Mouse (Mus musculus): ENCODE measurements around the gene Paxx. TPM values are rescaled to one million over a fixed set of nuclear protein-coding genes. Genes with fewer than 3 reads are reported as not detected.

Paxx gene
- 7.2 and 7.7 TPM in 2 replicates for polyA plus RNA-seq (2015; fragmentation: Nextera tagmentation; extraction: Ambion mirVana)

DNA sequence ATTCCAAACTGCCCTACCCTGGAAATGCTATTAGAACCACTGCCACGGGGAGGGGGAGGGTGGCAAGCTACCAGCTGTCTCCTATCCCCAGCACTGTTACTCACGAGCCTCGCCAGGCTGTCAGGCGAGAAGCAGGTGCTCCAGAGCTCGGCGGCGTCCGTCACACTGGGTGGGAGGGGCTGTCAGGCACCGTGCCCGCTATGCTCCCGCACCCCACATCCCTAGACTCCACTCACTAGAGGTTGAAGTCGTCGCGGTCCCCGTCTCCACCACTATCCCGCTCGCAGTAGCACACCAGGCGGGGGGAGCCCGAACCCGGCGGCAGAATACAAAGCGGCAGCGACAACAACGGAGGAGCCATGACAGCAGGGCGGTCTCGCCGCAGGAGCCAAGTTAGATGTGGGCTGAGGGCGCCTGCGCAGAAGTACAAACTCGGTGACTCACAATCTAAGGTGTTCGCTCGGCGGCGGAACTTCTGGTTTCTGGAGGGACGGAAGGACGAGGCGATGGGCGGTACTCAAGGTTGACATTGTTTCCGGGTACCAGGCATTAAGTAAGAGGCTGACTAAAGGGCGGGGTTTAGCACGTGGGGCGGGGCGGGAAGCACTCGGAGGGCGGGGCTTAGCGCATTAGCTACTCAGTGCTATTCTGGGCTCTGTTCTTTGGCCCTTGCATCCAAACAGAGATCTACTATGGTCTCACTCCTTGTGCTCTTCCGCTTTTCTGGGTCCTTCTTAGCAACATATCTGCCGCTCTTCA, at the start of gene Paxx:
Gene Paxx (minus strand): TSS at position 544 of the 759 bp plus-strand sequence.
- peak within 1 kb of the TSS; percentile 89 for H3K27ac ChIP-seq
- H3K27me3 ChIP-seq, result no peaks in the 10 kb centered on the region
- peak within 1 kb of the TSS; percentile 78 for H3K4me3 ChIP-seq (replicated peaks)
- H3K36me3 ChIP-seq, result peaks cover 5% of the 10 kb centered on the region
- ATAC-seq (ENCODE audit: low read depth) (peak; percentile 88), DNase-seq (peak; percentile 88)
- H3K9ac ChIP-seq, result peak within 1 kb of the TSS; percentile 85
- H3K9me3 ChIP-seq (replicated peaks), result no peaks in the 10 kb centered on the region
- peaks cover 51% of the 10 kb centered on the region for H3K4me1 ChIP-seq (replicated peaks)
- WGBS (ENCODE audit: insufficient replicate concordance), result under 1% methylated on average over 48 of the region's 48 CpGs
- peak within 1 kb of the TSS; percentile 96 for H3K4me2 ChIP-seq

- 63% methylated on average over 3 of the region's 3 CpGs for WGBS (ENCODE audit: insufficient replicate concordance)
- Histone ChIP-seq H3K27me3 (no peaks in the 10 kb centered on the region), H3K36me3 (peaks cover 11% of the 10 kb centered on the region), H3K9ac (no peak overlapping the region), H3K4me1 (replicated peaks) (peaks cover 4% of the 10 kb centered on the region; the same call in 1 of the 2 replicates), H3K4me2 (no peak overlapping the region), H3K27ac (no peak overlapping the region), H3K4me3 (replicated peaks) (no peak overlapping the region), H3K9me3 (replicated peaks) (no peaks in the 10 kb centered on the region)
- no peak for ATAC-seq (ENCODE audit: low read depth)
- no peak for DNase-seq
These were observed 49.0 kb upstream of the Paxx start for GRCm38 (mm10) chr2:25509912-25510311.

DNA sequence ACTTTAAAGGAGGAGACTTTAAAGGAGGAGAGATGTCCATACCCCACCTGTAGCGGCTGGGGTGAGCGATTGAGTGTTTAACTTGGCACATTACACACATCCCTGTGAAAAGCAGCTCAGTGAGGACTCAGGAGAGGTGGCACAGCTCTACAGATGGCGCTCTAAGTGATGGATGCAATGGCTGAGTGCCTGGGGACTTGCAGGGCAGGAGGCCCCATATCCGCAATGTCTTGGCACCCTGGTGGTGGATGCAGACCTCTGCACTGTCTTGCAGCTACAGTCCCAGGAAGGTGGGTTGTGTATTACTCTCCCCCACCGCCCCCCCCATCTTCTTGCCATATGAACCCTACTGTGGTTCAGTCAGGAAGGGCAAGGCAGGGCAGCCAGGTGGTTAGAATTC, 46.1 kb upstream of the Paxx start:
- ATAC-seq (ENCODE audit: low read depth), result no peak
- Histone ChIP-seq H3K4me3 (replicated peaks) (no peak overlapping the region), H3K4me2 (no peak overlapping the region), H3K9me3 (replicated peaks) (no peaks in the 10 kb centered on the region), H3K27ac (no peak overlapping the region), H3K9ac (no peak overlapping the region), H3K4me1 (replicated peaks) (peaks cover 33% of the 10 kb centered on the region), H3K36me3 (peaks cover 34% of the 10 kb centered on the region), H3K27me3 (no peaks in the 10 kb centered on the region)
- no peak for DNase-seq
- WGBS (ENCODE audit: insufficient replicate concordance), result 48% methylated on average over 5 of the region's 5 CpGs

GRCm38 (mm10) chr2:25505860-25506259, 45.0 kb upstream of the Paxx start:
- no peak for DNase-seq

DNA sequence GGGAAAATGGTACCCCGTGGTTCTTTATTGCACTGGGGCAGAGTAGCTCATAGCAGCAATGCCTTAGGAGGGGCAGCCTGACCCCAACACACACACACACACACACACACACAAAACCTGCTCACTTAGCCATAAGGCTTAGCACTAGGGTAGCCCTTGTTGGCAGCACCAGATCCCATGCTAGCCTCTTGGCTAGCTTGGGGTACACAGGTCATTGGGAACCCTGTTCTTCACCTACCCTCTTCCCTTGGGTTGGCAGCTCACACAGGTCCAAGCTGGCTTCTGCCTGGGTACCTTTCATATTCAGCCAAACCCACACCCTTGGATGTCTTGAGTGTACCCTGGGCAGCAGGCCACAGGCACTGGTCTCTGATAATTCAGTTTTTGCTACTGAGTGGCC, 44.1 kb upstream of the Paxx start:
- WGBS (ENCODE audit: insufficient replicate concordance), result 64% methylated on average over 1 of the region's 1 CpGs
- H3K4me2 ChIP-seq, result no peak overlapping the region
- no peak overlapping the region for H3K9ac ChIP-seq
- ATAC-seq (ENCODE audit: low read depth) (no peak), DNase-seq (no peak)
- peaks cover 34% of the 10 kb centered on the region for H3K36me3 ChIP-seq
- no peak overlapping the region for H3K27ac ChIP-seq
- H3K9me3 ChIP-seq (replicated peaks), result no peaks in the 10 kb centered on the region
- H3K4me1 ChIP-seq (replicated peaks), result peaks cover 44% of the 10 kb centered on the region
- no peak overlapping the region for H3K4me3 ChIP-seq (replicated peaks)
- H3K27me3 ChIP-seq, result no peaks in the 10 kb centered on the region

More at GRCm38 (mm10) chr2:25505860-25506259, 45.0 kb upstream of the Paxx start:
- WGBS (ENCODE audit: insufficient replicate concordance), result 86% methylated on average over 4 of the region's 4 CpGs
- Histone ChIP-seq H3K9ac (no peak overlapping the region), H3K27ac (no peak overlapping the region), H3K4me2 (no peak overlapping the region), H3K9me3 (replicated peaks) (no peaks in the 10 kb centered on the region), H3K4me1 (replicated peaks) (peaks cover 41% of the 10 kb centered on the region), H3K36me3 (peaks cover 34% of the 10 kb centered on the region), H3K4me3 (replicated peaks) (no peak overlapping the region), H3K27me3 (no peaks in the 10 kb centered on the region)
- no peak for ATAC-seq (ENCODE audit: low read depth)

DNA sequence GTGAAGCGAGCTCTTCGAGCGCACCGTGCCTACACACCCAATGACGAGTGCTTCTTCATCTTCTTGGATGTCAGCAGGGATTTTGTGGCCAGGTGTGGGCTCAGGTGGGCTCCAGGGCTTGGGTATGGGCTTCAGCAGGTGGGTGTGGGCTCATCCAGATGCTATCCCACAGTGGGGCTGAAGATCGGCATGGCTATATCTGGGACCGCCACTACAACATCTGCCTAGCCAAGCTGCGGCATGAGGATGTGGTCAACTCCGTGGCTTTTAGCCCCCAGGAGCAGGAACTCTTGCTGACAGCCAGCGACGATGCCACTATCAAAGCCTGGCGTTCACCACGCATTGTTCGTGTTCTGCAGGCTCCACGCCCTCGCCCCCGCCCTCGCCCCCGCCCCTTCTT, 43.6 kb upstream of the Paxx start:
- WGBS (ENCODE audit: insufficient replicate concordance), result 57% methylated on average over 19 of the region's 19 CpGs
- H3K9me3 ChIP-seq (replicated peaks), result no peaks in the 10 kb centered on the region
- H3K4me2 ChIP-seq, result no peak overlapping the region
- H3K36me3 ChIP-seq, result peaks cover 34% of the 10 kb centered on the region
- no peak overlapping the region for H3K9ac ChIP-seq
- ATAC-seq (ENCODE audit: low read depth) (no peak), DNase-seq (no peak)
- H3K27ac ChIP-seq, result no peak overlapping the region
- no peaks in the 10 kb centered on the region for H3K27me3 ChIP-seq
- H3K4me1 ChIP-seq (replicated peaks), result peaks cover 49% of the 10 kb centered on the region
- no peak overlapping the region for H3K4me3 ChIP-seq (replicated peaks)

DNA sequence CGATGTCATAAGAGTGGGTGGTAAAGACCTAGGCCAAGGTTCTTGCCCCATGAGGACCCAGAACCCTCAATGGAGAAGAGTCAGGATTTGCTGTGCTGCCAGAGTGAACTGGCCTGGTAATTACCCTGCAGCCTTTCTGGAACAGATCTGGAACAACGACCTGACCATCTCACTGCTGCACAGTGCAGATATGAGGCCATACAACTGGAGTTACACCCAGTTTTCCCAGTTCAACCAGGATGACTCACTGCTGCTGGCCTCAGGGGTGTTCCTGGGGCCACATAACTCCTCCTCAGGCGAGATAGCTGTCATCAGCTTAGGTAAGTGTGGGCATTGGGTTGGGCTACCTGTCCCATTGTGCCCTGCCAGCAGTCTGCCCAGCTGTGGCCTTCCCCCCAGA, 41.8 kb upstream of the Paxx start:
- DNase-seq, result peak; percentile 68
- H3K4me2 ChIP-seq, result peak overlapping the region; percentile 84

DNA sequence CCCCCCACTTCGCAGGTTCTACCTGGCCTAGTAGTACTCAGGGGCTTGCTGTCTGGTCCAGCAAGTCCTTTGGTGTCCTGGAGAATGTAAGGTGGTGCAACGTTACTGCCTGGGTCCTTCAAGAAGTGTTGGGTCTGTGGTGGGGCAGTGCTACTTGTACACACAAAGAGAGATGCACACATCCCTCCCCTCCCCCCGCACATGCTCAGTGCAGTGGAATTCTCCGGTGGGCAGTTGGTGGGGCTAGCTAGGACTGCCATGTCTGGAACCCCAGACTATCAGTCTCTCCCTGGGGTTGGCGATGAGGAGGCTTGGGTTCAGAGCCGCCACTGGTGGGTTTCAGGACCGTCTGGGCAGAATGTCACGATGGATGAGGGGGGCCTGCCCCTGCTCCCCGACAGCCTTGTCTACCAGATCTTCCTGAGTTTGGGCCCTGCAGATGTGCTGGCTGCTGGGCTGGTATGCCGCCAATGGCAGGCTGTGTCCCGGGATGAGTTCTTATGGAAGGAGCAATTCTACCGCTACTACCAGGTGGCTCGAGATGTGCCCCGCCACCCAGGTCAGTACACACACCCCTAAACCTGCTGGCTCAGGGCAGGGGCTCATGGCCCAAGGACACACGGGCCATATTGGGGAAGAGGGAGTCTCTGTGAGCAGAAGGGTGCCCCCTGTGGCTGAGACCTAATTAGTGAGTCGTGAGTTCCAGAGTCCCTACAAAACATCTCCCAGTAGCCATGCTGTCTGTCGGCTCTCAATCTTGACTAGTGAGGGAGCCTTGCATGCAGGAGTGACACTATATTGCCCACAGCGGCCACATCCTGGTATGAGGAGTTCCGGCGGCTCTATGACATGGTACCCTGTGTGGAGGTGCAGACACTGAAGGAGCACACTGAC, 40.9 kb upstream of the Paxx start, which contains the start of gene C8g:
Gene C8g (minus strand): TSS at position 127 of the 894 bp plus-strand sequence.
- H3K4me2 ChIP-seq, result peak within 1 kb of the TSS; percentile 84
- peak; percentile 29 for DNase-seq
- peak within 1 kb of the TSS; percentile 87 for H3K27ac ChIP-seq
- ATAC-seq (ENCODE audit: low read depth), result no peak
- H3K36me3 ChIP-seq, result peaks cover 34% of the 10 kb centered on the region
- peak within 1 kb of the TSS; percentile 87 for H3K9ac ChIP-seq
- H3K4me1 ChIP-seq (replicated peaks), result peaks cover 69% of the 10 kb centered on the region
- H3K27me3 ChIP-seq, result no peaks in the 10 kb centered on the region
- peak within 1 kb of the TSS; percentile 74 for H3K4me3 ChIP-seq (replicated peaks)
- WGBS (ENCODE audit: insufficient replicate concordance), result 72% methylated on average over 20 of the region's 20 CpGs
- H3K9me3 ChIP-seq (replicated peaks), result no peaks in the 10 kb centered on the region

More for the DNA sequence above, 41.8 kb upstream of the Paxx start:
- H3K36me3 ChIP-seq, result peaks cover 34% of the 10 kb centered on the region
- H3K27me3 ChIP-seq, result no peaks in the 10 kb centered on the region
- 31% methylated on average over 3 of the region's 3 CpGs for WGBS (ENCODE audit: insufficient replicate concordance)
- no peaks in the 10 kb centered on the region for H3K9me3 ChIP-seq (replicated peaks)
- peak overlapping the region; percentile 74; the same call in 1 of the 2 replicates for H3K4me3 ChIP-seq (replicated peaks)
- H3K9ac ChIP-seq, result peak overlapping the region; percentile 87
- H3K4me1 ChIP-seq (replicated peaks), result peaks cover 65% of the 10 kb centered on the region
- peak overlapping the region; percentile 87 for H3K27ac ChIP-seq
- ATAC-seq (ENCODE audit: low read depth), result peak; percentile 84

GRCm38 (mm10) chr2:25500576-25501405, 39.9 kb upstream of the Paxx start, which contains the start of gene Fbxw5:
TSS of gene Fbxw5 (plus strand) at chr2:25500750.
- Histone ChIP-seq H3K9ac (peak within 1 kb of the TSS; percentile 87), H3K27ac (peak within 1 kb of the TSS; percentile 87), H3K4me2 (peak within 1 kb of the TSS; percentile 84), H3K27me3 (no peaks in the 10 kb centered on the region), H3K36me3 (peaks cover 31% of the 10 kb centered on the region), H3K9me3 (replicated peaks) (no peaks in the 10 kb centered on the region), H3K4me3 (replicated peaks) (peak within 1 kb of the TSS; percentile 74), H3K4me1 (replicated peaks) (peaks cover 69% of the 10 kb centered on the region)
- ATAC-seq (ENCODE audit: low read depth) (peak; percentile 76), DNase-seq (peak; percentile 79)
- WGBS (ENCODE audit: insufficient replicate concordance), result under 1% methylated on average over 35 of the region's 44 CpGs

- H3K4me2 ChIP-seq, result peak overlapping the region; percentile 84
- H3K4me3 ChIP-seq (replicated peaks), result peak overlapping the region; percentile 74
- peaks cover 69% of the 10 kb centered on the region for H3K4me1 ChIP-seq (replicated peaks)
- H3K27ac ChIP-seq, result peak overlapping the region; percentile 74
- H3K9ac ChIP-seq, result peak overlapping the region; percentile 87
- no peaks in the 10 kb centered on the region for H3K9me3 ChIP-seq (replicated peaks)
- DNase-seq (no peak), ATAC-seq (ENCODE audit: low read depth) (peak; percentile 26)
- H3K36me3 ChIP-seq, result peaks cover 25% of the 10 kb centered on the region
- WGBS (ENCODE audit: insufficient replicate concordance), result 57% methylated on average over 6 of the region's 6 CpGs
- no peaks in the 10 kb centered on the region for H3K27me3 ChIP-seq
These were observed 39.2 kb upstream of the Paxx start for GRCm38 (mm10) chr2:25500071-25500575.

Data from liver, embryonic 13.5 days (tissue).